Mouse (Mus musculus) CH12.LX (cell line): ENCODE measurements around the gene Stk39. TPM values are rescaled to one million over a fixed set of nuclear protein-coding genes. Genes with fewer than 3 reads are reported as not detected.

Experiments used
- DNase-seq: peaks from one replicate; pipeline ENCODE4 v3.0.0-alpha.2; 2013; ENCODE audit errors: extremely low read depth
- H3K27ac ChIP-seq: 2 replicates; pipeline ENCODE4 v1.5.1; 2012; ENCODE audit warnings: low read depth, mild to moderate bottlenecking, control low read depth, moderate library complexity; ENCODE audit not compliant: insufficient read depth
- H3K27me3 ChIP-seq: replicated peaks from 2 replicates; pipeline ENCODE3; 2012; ENCODE audit warnings: inconsistent platforms
- H3K36me3 ChIP-seq, 2 experiments: replicated peaks in 1 of 2; 2 replicates each; pipeline versions ENCODE3 to v1.6.1; 2012; ENCODE audit warnings: inconsistent platforms in 1 of 2, low read length in 1 of 2, mild to moderate bottlenecking in 1 of 2, mixed read lengths in 1 of 2, moderate library complexity in 1 of 2; ENCODE audit not compliant: control insufficient read depth in 1 of 2, insufficient read depth in 1 of 2
- H3K4me1 ChIP-seq, 2 experiments: 2 replicates each; pipeline ENCODE4 v1.6.1; 2012; ENCODE audit warnings: inconsistent platforms in 1 of 2, moderate library complexity in 1 of 2; ENCODE audit not compliant: insufficient read depth in 2 of 2, control insufficient read depth in 1 of 2
- H3K4me2 ChIP-seq: 2 replicates; pipeline ENCODE4 v1.6.1; 2012; ENCODE audit warnings: low read depth, mild to moderate bottlenecking, control low read depth; ENCODE audit not compliant: poor library complexity, insufficient read depth, severe bottlenecking
- H3K4me3 ChIP-seq, 3 experiments: fragments of 150-350 bp in 1 of 3; sonication (generic) in 1 of 3; replicated peaks in 1 of 3; 2 replicates each; pipeline versions ENCODE3 to v1.5.1; 2011 to 2012; ENCODE audit warnings: low read depth in 2 of 3, low read length in 2 of 3, mild to moderate bottlenecking in 2 of 3, moderate library complexity in 2 of 3, control low read depth in 1 of 3, improper control_type of control experiment in 1 of 3, inconsistent platforms in 1 of 3, mixed read lengths in 1 of 3; ENCODE audit not compliant: poor library complexity in 1 of 3
- H3K79me2 ChIP-seq: replicated peaks from 2 replicates; pipeline ENCODE4 v1.6.1; 2012; ENCODE audit warnings: mild to moderate bottlenecking, moderate library complexity; ENCODE audit not compliant: control insufficient read depth, poor library complexity, insufficient read depth, severe bottlenecking; ENCODE audit errors: extremely low read depth
- H3K9ac ChIP-seq: 2 replicates; pipeline ENCODE4 v1.6.1; 2012; ENCODE audit warnings: low read depth, mild to moderate bottlenecking, control low read depth, moderate library complexity; ENCODE audit not compliant: insufficient read depth
- H3K9me3 ChIP-seq: replicated peaks from 2 replicates; pipeline ENCODE3; 2012; ENCODE audit warnings: low read length, inconsistent platforms, mixed read lengths
- CHD1 ChIP-seq: IDR thresholded peaks from 2 replicates; pipeline ENCODE4 v1.6.1; 2012; ENCODE audit warnings: low read depth, low read length, improper control_type of control experiment, inconsistent platforms
- CHD2 ChIP-seq: IDR thresholded peaks from 2 replicates; pipeline ENCODE4 v1.6.1; 2011; ENCODE audit warnings: low read length, improper control_type of control experiment
- ELF1 ChIP-seq: IDR thresholded peaks from 2 replicates; pipeline ENCODE4 v1.6.1; 2014; ENCODE audit warnings: low read depth, mild to moderate bottlenecking, inconsistent platforms, low read length, improper control_type of control experiment
- HCFC1 ChIP-seq: IDR thresholded peaks from 2 replicates; pipeline ENCODE4 v1.6.1; 2012; ENCODE audit warnings: low read depth, mild to moderate bottlenecking, inconsistent platforms, low read length, improper control_type of control experiment
- KAT2A ChIP-seq: IDR thresholded peaks from 2 replicates; pipeline ENCODE4 v1.6.1; 2012; ENCODE audit warnings: low read length, improper control_type of control experiment, inconsistent platforms; ENCODE audit not compliant: insufficient replicate concordance
- MAFK ChIP-seq: IDR thresholded peaks from 2 replicates; pipeline ENCODE4 v1.6.1; 2011; ENCODE audit warnings: low read length, improper control_type of control experiment; ENCODE audit not compliant: insufficient replicate concordance
- MAX ChIP-seq: IDR thresholded peaks from 2 replicates; pipeline ENCODE4 v1.6.1; 2011; ENCODE audit warnings: low read length, improper control_type of control experiment
- NELFE ChIP-seq: IDR thresholded peaks from 2 replicates; pipeline ENCODE4 v1.6.1; 2011; ENCODE audit warnings: low read depth, low read length, improper control_type of control experiment
- NRF1 ChIP-seq: IDR thresholded peaks from 2 replicates; pipeline ENCODE4 v1.6.1; 2014; ENCODE audit warnings: low read depth, mild to moderate bottlenecking, inconsistent platforms, low read length, improper control_type of control experiment, moderate library complexity
- POLR2A ChIP-seq: IDR thresholded peaks from 2 replicates; pipeline ENCODE4 v1.6.1; 2011; ENCODE audit warnings: low read depth, mild to moderate bottlenecking, improper control_type of control experiment, low read length
- POLR2AphosphoS2 ChIP-seq: IDR thresholded peaks from 2 replicates; pipeline ENCODE4 v1.6.1; 2011; ENCODE audit warnings: low read depth, low read length, improper control_type of control experiment
- RAD21 ChIP-seq: IDR thresholded peaks from 2 replicates; pipeline ENCODE4 v1.6.1; 2011; ENCODE audit warnings: low read depth, mild to moderate bottlenecking, low read length, improper control_type of control experiment, moderate library complexity
- RCOR1 ChIP-seq: conservative IDR thresholded peaks from 2 replicates; pipeline ENCODE4 v1.6.1; 2012; ENCODE audit warnings: low read depth, mild to moderate bottlenecking, inconsistent platforms, low read length, improper control_type of control experiment
- SIN3A ChIP-seq: IDR thresholded peaks from 2 replicates; pipeline ENCODE4 v1.6.1; 2012; ENCODE audit warnings: low read length, improper control_type of control experiment, inconsistent platforms
- SMC3 ChIP-seq: IDR thresholded peaks from 2 replicates; pipeline ENCODE4 v1.6.1; 2011; ENCODE audit warnings: low read depth, low read length, improper control_type of control experiment
- TBP ChIP-seq: conservative IDR thresholded peaks from 2 replicates; pipeline ENCODE4 v1.6.1; 2011; ENCODE audit warnings: low read depth, low read length, improper control_type of control experiment
- UBTF ChIP-seq: IDR thresholded peaks from 2 replicates; pipeline ENCODE4 v1.6.1; 2012; ENCODE audit warnings: low read depth, mild to moderate bottlenecking, inconsistent platforms, low read length, improper control_type of control experiment, moderate library complexity
- USF1 ChIP-seq: IDR thresholded peaks from 2 replicates; pipeline ENCODE4 v1.6.1; 2014; ENCODE audit warnings: low read depth, mild to moderate bottlenecking, inconsistent platforms, low read length, improper control_type of control experiment
- ZKSCAN1 ChIP-seq: IDR thresholded peaks from 2 replicates; pipeline ENCODE4 v1.6.1; 2012; ENCODE audit warnings: low read depth, inconsistent platforms, low read length, improper control_type of control experiment, borderline replicate concordance
- ZNF384 ChIP-seq: IDR thresholded peaks from 2 replicates; pipeline ENCODE4 v1.6.1; 2012; ENCODE audit warnings: low read depth, low read length, improper control_type of control experiment, inconsistent platforms
- dilution Hi-C: fragments of 300-500 bp; cut with MboI; formaldehyde crosslinking; loops from 2 replicates; pipeline ENCODE4 v1.14.3; 2020; ENCODE audit warnings: low sequenced_read_pairs; ENCODE audit not compliant: extremely low pct_unique_long_range_greater_than_20kb, extremely low pct_ligation_motif_present
- in situ Hi-C: fragments of 300-500 bp; cut with MboI; formaldehyde crosslinking; loops from 3 replicates; pipeline ENCODE4 v1.14.3; 2019; ENCODE audit warnings: low sequenced_read_pairs, low pct_ligation_motif_present, low pct_unique_long_range_greater_than_20kb, mixed read lengths
- polyA plus RNA-seq: library from polyadenylated mRNA; unstranded; fragments of >175 nt; gene quantifications from 2 replicates; pipeline ENCODE4 v1.2.1, GENCODE M21; 2012; ENCODE audit warnings: low read depth; ENCODE audit not compliant: insufficient read length
- total RNA-seq, 2 experiments: library from RNA; depleted of rRNA; stranded (reverse); fragments of 300-350 nt in 1 of 2; fragments of >200 nt in 1 of 2; gene quantifications; 2 replicates each; pipeline ENCODE4 v1.2.3; 2012 to 2014

The Stk39 gene
- total and polyA plus RNA-seq, 3 experiments = not detected

- peaks cover 85% of the 10 kb centered on the region for H3K9me3 ChIP-seq
- dilution Hi-C loops (no loop called here), in situ Hi-C loops (no loop called here)
These were observed 252.2 kb downstream of the Stk39 start for GRCm38 (mm10) chr2:68219823-68220222.

GRCm38 (mm10) chr2:68215176-68215575 is 256.9 kb downstream of the Stk39 start:
- Histone ChIP-seq H3K4me1 (no peaks in the 10 kb centered on the region), H3K9me3 (peaks cover 79% of the 10 kb centered on the region), H3K4me3 (no peak overlapping the region), H3K36me3 (no peaks in the 10 kb centered on the region), H3K27ac (no peak overlapping the region), H3K79me2 (no peaks in the 10 kb centered on the region)
- in situ Hi-C loops = no loop called here
- TF ChIP-seq RCOR1 = no peak
- no peak for TF ChIP-seq NELFE
- no peak for TF ChIP-seq CHD2
- no peak for TF ChIP-seq SMC3
- no peak for TF ChIP-seq RAD21
- TF ChIP-seq NRF1 = no peak
- no peak for TF ChIP-seq KAT2A
- TF ChIP-seq MAX = no peak
- no peak for TF ChIP-seq USF1
- no peak for TF ChIP-seq HCFC1
- no peak for TF ChIP-seq ZKSCAN1
- TF ChIP-seq UBTF = no peak
- no peak for TF ChIP-seq TBP
- TF ChIP-seq ZNF384 = no peak
- TF ChIP-seq CHD1 = no peak
- no peak for TF ChIP-seq POLR2AphosphoS2
- TF ChIP-seq POLR2A = no peak
- TF ChIP-seq ELF1 = no peak
- no peak for TF ChIP-seq MAFK
- TF ChIP-seq, all 38 proteins: peak for 0
- no peak overlapping the region for H3K4me2 ChIP-seq
- H3K27me3 ChIP-seq = no peaks in the 10 kb centered on the region
- dilution Hi-C loops = no loop called here
- H3K9ac ChIP-seq = no peak overlapping the region
- no peak for DNase-seq

More at GRCm38 (mm10) chr2:68219823-68220222, 252.2 kb downstream of the Stk39 start:
- H3K27me3 ChIP-seq = no peaks in the 10 kb centered on the region
- DNase-seq = no peak
- H3K9ac ChIP-seq = no peak overlapping the region
- TF ChIP-seq SIN3A = no peak
- no peaks in the 10 kb centered on the region for H3K79me2 ChIP-seq
- no peaks in the 10 kb centered on the region for H3K36me3 ChIP-seq
- no peaks in the 10 kb centered on the region for H3K4me1 ChIP-seq
- H3K4me3 ChIP-seq = no peak overlapping the region
- no peak overlapping the region for H3K4me2 ChIP-seq
- H3K27ac ChIP-seq = no peak overlapping the region
